Mouse (Mus musculus) telencephalon, adult 2 months (tissue): ENCODE data around the gene Ankk1.

Experiments
- DNase-seq: peaks from one replicate; pipeline ENCODE4 v3.0.0-alpha.2; 2011; ENCODE audit warnings: low read depth, low spot score

Gene Ankk1

GRCm38 (mm10) chr9:49426921-49427320 lies at the start of gene Ankk1:
Ankk1 (minus strand) TSS chr9:49427021.
- no peak for DNase-seq

GRCm38 (mm10) chr9:49472126-49472525 lies 45.3 kb upstream of the Ankk1 start:
- no peak for DNase-seq

- no peak for DNase-seq
Measured at GRCm38 (mm10) chr9:49470946-49471345, 44.1 kb upstream of the Ankk1 start.

GRCm38 (mm10) chr9:49470006-49470405 lies 43.2 kb upstream of the Ankk1 start:
- DNase-seq: no peak

- no peak for DNase-seq
Measured at GRCm38 (mm10) chr9:49456136-49456535, 29.3 kb upstream of the Ankk1 start.

GRCm38 (mm10) chr9:49452396-49452795 lies 25.6 kb upstream of the Ankk1 start:
- no peak for DNase-seq

GRCm38 (mm10) chr9:49450491-49450890 lies 23.7 kb upstream of the Ankk1 start:
- no peak for DNase-seq

GRCm38 (mm10) chr9:49442621-49443020 lies 15.8 kb upstream of the Ankk1 start:
- no peak for DNase-seq

GRCm38 (mm10) chr9:49427478-49427877 lies 657 bp upstream of the Ankk1 start:
- no peak for DNase-seq

GRCm38 (mm10) chr9:49425585-49425984 lies 1.2 kb downstream of the Ankk1 start:
- no peak for DNase-seq

GRCm38 (mm10) chr9:49423866-49424265 lies 3.0 kb downstream of the Ankk1 start:
- DNase-seq: no peak

- DNase-seq: no peak
Measured at GRCm38 (mm10) chr9:49410621-49411020, 16.2 kb downstream of the Ankk1 start.

- DNase-seq: no peak
Measured at GRCm38 (mm10) chr9:49407028-49407427, 19.8 kb downstream of the Ankk1 start.

GRCm38 (mm10) chr9:49403711-49404110 lies 23.1 kb downstream of the Ankk1 start:
- DNase-seq: no peak

GRCm38 (mm10) chr9:49396006-49396405 lies 30.8 kb downstream of the Ankk1 start:
- DNase-seq: no peak

- DNase-seq: no peak
Measured at GRCm38 (mm10) chr9:49392242-49392641, 34.6 kb downstream of the Ankk1 start.

GRCm38 (mm10) chr9:49386119-49386518 lies 40.7 kb downstream of the Ankk1 start:
- no peak for DNase-seq

- no peak for DNase-seq
Measured at GRCm38 (mm10) chr9:49385301-49385700, 41.5 kb downstream of the Ankk1 start.

- no peak for DNase-seq
Measured at GRCm38 (mm10) chr9:49384855-49385254, 42.0 kb downstream of the Ankk1 start.

- DNase-seq: no peak
Measured at GRCm38 (mm10) chr9:49384041-49384440, 42.8 kb downstream of the Ankk1 start.

- no peak for DNase-seq
Measured at GRCm38 (mm10) chr9:49379962-49380361, 46.9 kb downstream of the Ankk1 start.

GRCm38 (mm10) chr9:49373946-49374345 lies 52.9 kb downstream of the Ankk1 start:
- no peak for DNase-seq

GRCm38 (mm10) chr9:49365763-49366162 lies 61.1 kb downstream of the Ankk1 start:
- DNase-seq: no peak
